Mouse (Mus musculus): ENCODE data around the gene Tas2r106.

The Tas2r106 gene

GRCm38 (mm10) chr6:131678786-131679185, at the start of gene Tas2r106:
Gene Tas2r106, minus strand, starts transcription at chr6:131678886.
- no peak for DNase-seq (ENCODE audit: low spot score)

GRCm38 (mm10) chr6:131712803-131713202, 34.1 kb upstream of the Tas2r106 start:
- DNase-seq (ENCODE audit: low spot score), result no peak

DNA sequence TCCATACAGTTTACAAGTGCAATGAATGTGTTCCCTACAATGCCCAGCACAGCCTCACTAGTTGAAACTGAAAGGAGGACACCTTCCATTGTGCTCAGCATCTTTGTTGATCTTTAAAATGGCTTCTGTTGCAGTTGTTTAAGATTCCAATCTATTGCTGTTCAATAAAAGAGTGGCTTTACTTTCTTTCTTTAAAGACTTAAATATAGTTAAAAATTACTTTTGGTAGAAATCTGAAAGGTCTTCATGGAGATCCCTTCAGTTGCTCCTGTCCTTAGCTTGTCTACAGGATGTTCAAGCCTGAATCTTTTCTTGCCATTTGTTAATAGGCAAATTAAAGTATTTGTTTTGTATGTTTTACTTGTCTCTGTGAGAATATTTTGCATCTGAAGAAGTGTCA, 11.3 kb upstream of the Tas2r106 start, which contains the start of gene Tas2r114:
Gene Tas2r114 (minus strand): TSS at position 101 of the 400 bp plus-strand sequence.
- DNase-seq (ENCODE audit: low spot score), result no peak

DNA sequence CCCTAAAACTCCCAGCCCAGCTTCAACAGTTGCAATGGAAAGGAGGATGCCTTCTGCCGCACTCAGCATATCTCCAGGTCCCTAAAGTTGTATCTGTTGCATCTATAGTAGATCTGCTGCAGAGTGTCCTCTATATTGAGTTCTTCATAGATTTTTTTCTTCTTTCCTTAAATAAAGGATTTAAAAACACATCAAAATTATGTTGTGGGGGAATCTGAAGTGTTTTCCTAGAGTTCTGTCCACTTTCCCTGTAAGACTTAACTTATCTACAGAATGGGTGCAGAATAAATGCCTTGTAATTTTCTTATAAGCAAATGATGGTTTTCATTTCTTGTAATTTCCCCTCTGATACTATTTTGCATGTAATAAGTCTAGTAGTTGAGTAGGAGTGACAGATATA, 8.7 kb upstream of the Tas2r106 start, which contains the start of gene Tas2r105:
Gene Tas2r105 (minus strand): TSS at position 101 of the 400 bp plus-strand sequence.
- no peak for DNase-seq (ENCODE audit: low spot score)

DNA sequence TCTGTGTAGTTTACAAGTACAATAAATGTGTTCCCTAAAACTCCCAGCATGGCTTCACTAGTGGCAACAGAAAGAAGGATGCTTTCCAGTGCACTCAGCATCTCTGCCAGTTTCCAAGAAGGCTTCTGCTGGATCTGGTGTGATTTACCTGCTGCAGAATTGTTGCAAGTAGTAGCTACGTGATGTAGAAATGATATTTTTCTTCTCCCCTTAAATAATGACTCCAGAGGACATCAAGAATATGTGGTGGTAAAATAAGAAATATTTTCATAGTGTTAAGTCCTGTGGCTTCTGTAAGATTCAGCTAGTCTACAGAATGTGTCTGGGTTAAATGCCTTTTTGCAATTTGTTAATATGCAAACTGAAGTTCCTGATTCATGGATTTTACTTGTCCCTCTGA, 7.0 kb upstream of the Tas2r106 start, which contains the start of gene Tas2r104:
Gene Tas2r104 (minus strand): TSS at position 101 of the 400 bp plus-strand sequence.
- no peak for DNase-seq (ENCODE audit: low spot score)

DNA sequence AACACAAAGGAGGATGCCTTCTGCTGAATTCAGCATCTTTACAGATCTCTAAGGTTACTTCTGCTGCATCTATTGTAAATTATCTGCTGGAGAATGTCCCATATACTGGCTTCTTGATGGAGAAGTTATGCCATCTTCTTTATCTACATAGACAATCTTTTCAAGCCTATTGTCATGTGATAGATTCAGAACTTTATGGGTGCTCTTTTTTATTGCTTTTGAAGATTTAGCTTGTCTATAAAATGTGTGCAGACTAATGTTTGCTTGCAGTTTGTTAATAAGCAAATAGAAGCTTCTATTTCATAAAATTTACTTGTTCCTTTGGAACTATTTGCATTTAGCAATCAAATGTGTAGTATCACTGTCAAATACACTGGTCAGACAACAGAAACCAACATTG, 18.6 kb downstream of the Tas2r106 start, which contains the start of gene Tas2r107:
Gene Tas2r107 (minus strand): TSS at position 101 of the 400 bp plus-strand sequence.
- no peak for DNase-seq (ENCODE audit: low spot score)

GRCm38 (mm10) chr6:131630812-131631211, 47.9 kb downstream of the Tas2r106 start, which contains the start of gene Tas2r130:
Gene Tas2r130, minus strand, starts transcription at chr6:131630912.
- no peak for DNase-seq (ENCODE audit: low spot score)
